Mouse (Mus musculus) embryonic fibroblast, embryonic 13.5 days (primary cell): ENCODE measurements at regions not wholly inside any gene's neighbourhood (a gene's known extent, or its start where the extent isn't known, plus 50 kb on each side); places are given as distances from the start of the nearest gene placed in this dataset.

Experiments used
- H3K27ac ChIP-seq: 2 replicates; pipeline ENCODE4 v1.5.1; 2012; ENCODE audit warnings: low read length, control low read depth, inconsistent platforms; ENCODE audit not compliant: insufficient read depth
- H3K4me1 ChIP-seq: 2 replicates; pipeline ENCODE4 v1.6.1; 2011; ENCODE audit warnings: low read length; ENCODE audit not compliant: control insufficient read depth, insufficient read depth
- H3K4me3 ChIP-seq: 2 replicates; pipeline ENCODE4 v1.5.1; 2011; ENCODE audit warnings: mild to moderate bottlenecking, control low read depth, low read length; ENCODE audit not compliant: insufficient read depth
- CTCF ChIP-seq: IDR thresholded peaks from 2 replicates; pipeline ENCODE4 v1.5.1; 2011; ENCODE audit warnings: mild to moderate bottlenecking, control low read depth, low read length, moderate library complexity, borderline replicate concordance; ENCODE audit not compliant: insufficient read depth
- POLR2A ChIP-seq: IDR thresholded peaks from 2 replicates; pipeline ENCODE4 v1.6.1; 2011; ENCODE audit warnings: low read depth, mild to moderate bottlenecking, control low read depth, low read length, moderate library complexity

DNA sequence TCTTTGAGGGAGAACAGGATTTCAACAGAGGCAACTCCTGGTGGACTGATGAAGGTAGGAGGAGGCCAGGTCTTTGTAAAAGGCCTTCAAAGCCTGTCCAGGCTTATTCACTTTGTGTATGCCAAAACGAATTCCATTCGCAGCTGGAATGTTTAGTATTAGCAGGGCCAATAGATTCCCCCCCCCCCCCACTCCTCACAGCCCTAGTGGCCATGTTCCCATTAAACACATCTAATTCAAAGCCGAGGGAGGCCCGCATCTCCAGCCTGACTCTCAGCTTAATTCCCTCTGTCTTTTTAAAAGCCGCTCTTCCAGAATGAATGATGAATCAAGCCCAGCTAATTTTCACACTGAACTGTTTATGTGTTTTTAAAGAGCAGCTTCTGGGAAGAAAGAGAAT is 205.5 kb downstream of the Etnk1 start:
- Histone ChIP-seq H3K4me1 (no peaks in the 10 kb centered on the region), H3K4me3 (no peak overlapping the region), H3K27ac (no peak overlapping the region)
- TF ChIP-seq POLR2A (no peak), CTCF (no peak)

GRCm38 (mm10) chr6:143373686-143374273 is 206.8 kb downstream of the Etnk1 start:
- H3K4me1 ChIP-seq = no peaks in the 10 kb centered on the region
- H3K27ac ChIP-seq = no peak overlapping the region
- TF ChIP-seq POLR2A (no peak), CTCF (peak; percentile 54; the same call in 1 of the 2 replicates)
- H3K4me3 ChIP-seq = no peak overlapping the region

DNA sequence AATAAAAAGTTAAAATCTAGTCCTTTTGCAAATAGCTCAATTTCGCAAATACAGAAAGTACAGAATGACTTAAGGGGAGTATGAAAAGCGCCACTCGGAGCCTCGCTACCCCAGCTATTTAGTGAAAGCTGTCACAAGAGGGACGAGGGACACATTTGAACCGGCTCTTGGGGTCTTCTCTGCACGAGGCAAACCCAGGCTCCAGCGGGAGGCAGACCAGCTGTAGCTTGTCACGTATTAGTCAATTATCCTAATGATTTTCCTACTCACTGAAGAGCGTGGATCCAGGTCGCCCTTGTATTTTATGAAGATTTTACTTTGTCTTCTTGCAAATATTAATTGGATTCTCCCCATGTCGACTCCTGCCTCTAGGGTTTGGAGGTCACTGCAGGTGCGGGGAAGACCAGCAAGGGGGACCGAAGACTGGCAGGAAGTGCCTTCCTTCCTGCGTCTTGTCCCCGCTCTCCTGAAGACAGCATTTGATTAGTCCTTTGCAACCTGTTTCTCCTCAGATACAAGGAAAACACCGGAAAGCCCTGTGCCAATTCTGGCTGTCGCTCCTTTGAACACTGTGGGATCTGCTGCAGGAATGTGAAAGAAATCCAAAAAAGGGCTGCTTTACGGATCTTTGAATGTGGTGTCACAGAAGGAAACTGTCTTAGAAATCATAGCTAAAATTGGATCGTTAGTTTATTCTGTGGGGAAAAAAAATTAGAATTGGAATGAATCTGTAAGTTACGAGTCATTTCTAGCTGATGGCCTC is 209.1 kb downstream of the Etnk1 start:
- Histone ChIP-seq H3K4me1 (no peaks in the 10 kb centered on the region), H3K27ac (no peak overlapping the region), H3K4me3 (no peak overlapping the region)
- TF ChIP-seq POLR2A = no peak
- no peak for TF ChIP-seq CTCF

DNA sequence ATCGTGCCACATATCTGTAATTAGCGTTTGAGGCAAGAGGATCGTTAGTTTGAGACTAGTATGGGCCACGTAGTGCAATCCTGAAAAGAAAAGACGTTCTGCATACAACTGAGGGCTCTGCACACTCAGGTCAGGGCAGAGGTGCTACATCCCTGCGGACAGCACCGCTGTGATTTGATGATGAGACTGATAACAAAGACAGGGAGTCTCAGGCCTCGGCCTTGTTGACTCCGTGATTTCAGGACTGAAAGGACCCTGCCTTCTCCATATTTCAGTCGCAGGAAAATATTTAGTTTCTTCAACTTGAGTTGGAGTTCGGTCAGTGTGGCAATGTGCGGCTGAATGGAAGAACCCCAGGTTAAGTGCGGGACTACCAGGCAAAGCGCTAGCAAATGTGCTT is 210.1 kb downstream of the Etnk1 start:
- H3K4me1 ChIP-seq = no peaks in the 10 kb centered on the region
- no peak overlapping the region for H3K4me3 ChIP-seq
- TF ChIP-seq POLR2A (no peak), CTCF (no peak)
- H3K27ac ChIP-seq = no peak overlapping the region

DNA sequence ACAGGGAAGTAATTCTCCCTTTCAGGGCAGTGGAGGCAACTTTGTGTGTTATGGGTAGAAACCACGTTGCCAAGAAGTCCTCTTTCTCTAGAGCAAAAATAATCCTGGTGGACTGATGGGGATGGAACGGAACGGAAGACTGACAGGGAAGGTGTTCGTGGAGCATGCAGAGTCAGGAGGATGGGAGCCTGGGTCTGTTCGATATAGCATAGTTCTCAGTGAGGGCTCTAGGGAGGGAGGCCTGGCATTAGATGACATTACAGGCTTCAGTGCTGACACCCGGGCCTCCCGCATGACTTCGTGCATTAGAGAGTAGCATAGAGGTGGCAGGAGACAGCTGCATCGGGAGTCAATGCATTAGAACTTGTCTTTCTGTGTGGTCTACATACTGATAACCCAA is 211.1 kb downstream of the Etnk1 start:
- TF ChIP-seq POLR2A = no peak
- no peak for TF ChIP-seq CTCF
- no peak overlapping the region for H3K27ac ChIP-seq
- H3K4me3 ChIP-seq = no peak overlapping the region
- H3K4me1 ChIP-seq = no peaks in the 10 kb centered on the region

DNA sequence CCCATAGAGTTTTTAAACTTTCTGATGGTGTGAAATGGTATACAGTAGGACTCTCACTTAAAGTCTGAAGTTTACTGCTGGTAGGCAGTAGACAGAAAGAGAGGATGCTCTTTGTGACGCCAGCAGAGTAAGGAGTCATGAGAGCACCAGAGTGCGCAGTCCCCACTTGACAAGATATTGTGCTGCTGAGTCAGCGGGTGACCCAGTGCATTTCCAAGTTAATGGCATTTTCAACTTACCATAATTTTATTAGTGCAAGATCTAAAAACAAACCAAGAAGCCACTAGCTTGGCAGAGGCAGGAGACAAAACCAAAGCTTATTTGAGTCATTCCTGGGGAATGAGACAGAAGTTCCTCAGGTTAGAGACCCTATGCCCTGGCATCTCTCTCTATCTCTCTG is 213.5 kb downstream of the Etnk1 start:
- Histone ChIP-seq H3K4me1 (no peaks in the 10 kb centered on the region), H3K4me3 (no peak overlapping the region), H3K27ac (no peak overlapping the region)
- TF ChIP-seq POLR2A (no peak), CTCF (no peak)

DNA sequence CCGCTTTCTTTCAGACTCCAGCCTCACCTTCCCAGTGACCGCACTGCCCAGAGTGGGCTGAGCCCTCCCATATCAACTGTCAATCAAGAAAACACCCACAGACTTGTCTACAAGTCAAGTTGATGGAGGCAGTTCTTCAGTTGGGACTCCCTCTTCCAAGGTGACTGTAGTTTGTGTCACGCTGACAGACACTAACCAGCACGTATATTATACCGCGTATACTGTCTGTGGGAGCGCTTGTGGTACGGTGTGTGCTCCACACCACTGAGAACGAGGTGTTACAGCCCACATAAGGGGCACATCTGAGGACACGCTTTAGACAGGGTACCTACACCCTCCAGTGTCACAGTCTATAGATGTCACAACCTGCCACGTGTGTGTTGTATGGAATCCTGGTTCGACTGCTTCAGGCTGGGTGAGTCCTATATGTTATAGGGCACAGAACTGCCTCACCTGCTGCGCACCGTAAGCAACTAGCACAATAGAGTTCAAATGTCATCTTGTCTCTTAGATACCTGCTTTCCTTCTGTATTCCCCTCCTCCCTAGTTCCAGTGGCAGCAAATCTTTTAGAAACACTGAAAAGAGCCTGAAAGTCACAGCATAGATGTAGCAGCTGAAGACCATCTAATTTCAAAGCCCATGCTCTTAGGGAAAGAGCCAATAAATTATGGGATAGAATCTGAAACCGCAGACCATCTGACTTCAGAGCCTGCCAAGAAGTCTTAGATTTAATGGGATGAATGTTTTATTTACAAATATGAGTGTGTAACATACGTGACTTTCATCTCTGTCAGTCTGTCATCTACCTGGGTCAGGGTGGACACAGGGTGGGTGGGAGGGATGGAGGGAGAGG is 219.8 kb downstream of the Etnk1 start:
- TF ChIP-seq CTCF = no peak
- no peak for TF ChIP-seq POLR2A
- Histone ChIP-seq H3K4me3 (no peak overlapping the region), H3K27ac (no peak overlapping the region), H3K4me1 (no peaks in the 10 kb centered on the region)

DNA sequence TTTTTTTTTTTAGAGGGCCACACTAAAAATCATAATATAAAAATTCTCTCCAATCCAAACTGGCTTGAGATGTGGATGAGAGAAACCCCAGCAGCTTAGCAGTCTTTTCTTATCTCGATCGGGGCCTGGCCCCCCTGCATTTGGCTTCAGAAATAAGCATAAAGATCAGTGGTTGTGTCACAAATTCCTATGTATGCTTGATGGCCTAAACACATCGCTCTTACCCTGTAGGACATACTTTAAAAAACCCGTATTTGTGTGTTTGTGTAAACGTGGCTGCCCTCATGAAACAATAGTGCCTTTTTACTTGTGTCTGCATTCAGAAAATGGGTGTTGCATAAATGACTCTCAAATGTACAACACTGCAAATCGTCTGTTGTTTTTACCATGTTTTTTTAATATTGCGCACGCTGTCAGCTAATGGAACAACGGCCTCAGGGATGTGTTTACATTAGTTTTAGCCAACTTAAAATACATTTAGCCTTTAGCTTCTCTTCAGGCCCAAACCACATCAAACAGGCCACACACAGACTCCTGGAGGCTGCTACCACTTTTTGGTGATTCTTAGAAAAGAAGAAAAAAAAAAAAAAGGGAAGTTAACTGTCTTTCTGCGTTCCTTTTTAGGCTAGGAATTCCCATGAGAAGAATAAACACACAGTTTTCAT is 226.7 kb downstream of the Etnk1 start:
- TF ChIP-seq POLR2A = no peak
- no peaks in the 10 kb centered on the region for H3K4me1 ChIP-seq
- no peak overlapping the region for H3K4me3 ChIP-seq
- H3K27ac ChIP-seq = no peak overlapping the region

- no peak for TF ChIP-seq CTCF
- no peak for TF ChIP-seq POLR2A
- no peaks in the 10 kb centered on the region for H3K4me1 ChIP-seq
- no peak overlapping the region for H3K27ac ChIP-seq
- no peak overlapping the region for H3K4me3 ChIP-seq
These were observed 227.4 kb downstream of the Etnk1 start for GRCm38 (mm10) chr6:143394377-143394776.

- Histone ChIP-seq H3K4me3 (no peak overlapping the region), H3K4me1 (no peaks in the 10 kb centered on the region), H3K27ac (no peak overlapping the region)
- no peak for TF ChIP-seq CTCF
- TF ChIP-seq POLR2A = no peak
These were observed 234.4 kb downstream of the Etnk1 start for GRCm38 (mm10) chr6:143401436-143401835.
